In genomic region chr1:155438525-155438924, GRCm38 (mm10) we compare ENCODE assay signal across 26 mouse cellular contexts. TPM values are rescaled to one million over a fixed set of nuclear protein-coding genes. Genes with fewer than 3 reads are reported as not detected.
DNase-seq lines count a peak whose midpoint lies in the region; ATAC-seq and TF ChIP-seq lines count a peak whose summit lies in the region.
"Had no signal": no experiment of that assay in that cellular context is flagged by ENCODE, and none has a peak within 500 bp of the region (broad histone marks: within the 10 kb centered on the region; RNA-seq: fewer than 3 reads in every experiment).

No protein-coding gene starts in this region.

- ATAC-seq in liver, embryonic 12.5 days: no peak
- peak; percentile 95 for ATAC-seq in intestine, embryonic 15.5 days
- ATAC-seq in hindbrain, postnatal 0 days: no peak
- ATAC-seq: forebrain, embryonic 14.5 days; hindbrain, embryonic 16.5 days; midbrain, embryonic 15.5 days had no signal

- H3K9me3 ChIP-seq in liver, embryonic 12.5 days (replicated peaks): no peaks in the 10 kb centered on the region
- no peaks in the 10 kb centered on the region for H3K9me3 ChIP-seq in ES-Bruce4 (replicated peaks; ENCODE audit: control insufficient read depth, insufficient read depth, low read length, poor library complexity, severe bottlenecking)
- H3K9me3 ChIP-seq in intestine, embryonic 15.5 days: no peaks in the 10 kb centered on the region
- no peaks in the 10 kb centered on the region for H3K9me3 ChIP-seq in hindbrain, postnatal 0 days (ENCODE audit: low read length)
- H3K9me3 ChIP-seq: embryonic facial prominence, embryonic 10.5 days; embryonic facial prominence, embryonic 15.5 days; G1E; kidney, embryonic 15.5 days; midbrain, embryonic 15.5 days had no signal

- H3K27ac ChIP-seq in liver, adult 2 months (replicated peaks; ENCODE audit: insufficient read depth, low read depth, low read length): no peak overlapping the region
- H3K27ac ChIP-seq in liver, embryonic 12.5 days: no peak overlapping the region
- H3K27ac ChIP-seq in ES-Bruce4 (ENCODE audit: insufficient read depth, low read length): peak overlapping the region; percentile 83
- no peak overlapping the region for H3K27ac ChIP-seq in intestine, embryonic 15.5 days
- H3K27ac ChIP-seq in hindbrain, postnatal 0 days: no peak overlapping the region
- H3K27ac ChIP-seq: embryonic facial prominence, embryonic 10.5 days; embryonic facial prominence, embryonic 15.5 days; kidney, embryonic 15.5 days; layer of hippocampus, adult 2 months; left cerebral cortex, adult 2 months; liver, embryonic 14.5 days; midbrain, embryonic 15.5 days had no signal

- TF ChIP-seq POLR2A in liver, adult 2 months (IDR thresholded peaks at IDR 0.05; ENCODE audit: extremely low read depth, insufficient read depth, low read length): no peak
- TF ChIP-seq POLR2A in ES-Bruce4 (IDR thresholded peaks at IDR 0.05; ENCODE audit: insufficient read depth, low read length): no peak

- H3K79me2 ChIP-seq in liver, adult 2 months (ENCODE audit: control insufficient read depth, insufficient read depth, low read length): no peaks in the 10 kb centered on the region

- no peaks in the 10 kb centered on the region for H3K4me1 ChIP-seq in liver, adult 2 months (ENCODE audit: control insufficient read depth, insufficient read depth, low read length)
- H3K4me1 ChIP-seq in liver, embryonic 12.5 days: no peaks in the 10 kb centered on the region
- H3K4me1 ChIP-seq in ES-Bruce4 (ENCODE audit: control insufficient read depth, insufficient read depth, low read length): no peaks in the 10 kb centered on the region
- H3K4me1 ChIP-seq in intestine, embryonic 15.5 days (replicated peaks): no peaks in the 10 kb centered on the region
- H3K4me1 ChIP-seq in hindbrain, postnatal 0 days (ENCODE audit: insufficient read depth, low read length): no peaks in the 10 kb centered on the region
- H3K4me1 ChIP-seq: embryonic facial prominence, embryonic 15.5 days; kidney, embryonic 15.5 days had no signal

- H3K27me3 ChIP-seq in liver, adult 2 months (ENCODE audit: control insufficient read depth, insufficient read depth, low read length): no peaks in the 10 kb centered on the region
- no peaks in the 10 kb centered on the region for H3K27me3 ChIP-seq in liver, embryonic 12.5 days (replicated peaks)
- no peaks in the 10 kb centered on the region for H3K27me3 ChIP-seq in ES-Bruce4 (ENCODE audit: control insufficient read depth, insufficient read depth, low read length, poor library complexity, severe bottlenecking)
- H3K27me3 ChIP-seq in intestine, embryonic 15.5 days (replicated peaks): no peaks in the 10 kb centered on the region
- H3K27me3 ChIP-seq in hindbrain, postnatal 0 days (ENCODE audit: insufficient read depth, low read length): no peaks in the 10 kb centered on the region
- H3K27me3 ChIP-seq: embryonic facial prominence, embryonic 15.5 days; kidney, embryonic 15.5 days; midbrain, embryonic 15.5 days had no signal

- 0 out of 2 replicates have a peak, but pooled peaks have one; percentile 57 for TF ChIP-seq EP300 in ES-Bruce4 (IDR thresholded peaks at IDR 0.05; ENCODE audit: insufficient read depth, low read depth, low read length)

- no peak overlapping the region for H3K9ac ChIP-seq in liver, adult 2 months (ENCODE audit: low read depth, low read length)
- H3K9ac ChIP-seq in liver, embryonic 12.5 days: no peak overlapping the region
- H3K9ac ChIP-seq in ES-Bruce4 (ENCODE audit: low read depth, poor library complexity, severe bottlenecking): peak overlapping the region; percentile 41; the same call in 1 of the 2 replicates
- no peak overlapping the region for H3K9ac ChIP-seq in intestine, embryonic 15.5 days
- no peak overlapping the region for H3K9ac ChIP-seq in hindbrain, postnatal 0 days (replicated peaks; ENCODE audit: low read length)
- H3K9ac ChIP-seq: embryonic facial prominence, embryonic 15.5 days; kidney, embryonic 15.5 days; liver, embryonic 14.5 days; lung, embryonic 14.5 days; midbrain, embryonic 15.5 days had no signal

- 14% methylated on average over 3 of the region's 3 CpGs for WGBS in liver, adult 2 months
- WGBS in liver, embryonic 12.5 days (ENCODE audit: insufficient replicate concordance): 53% methylated on average over 3 of the region's 3 CpGs
- 16% methylated on average over 3 of the region's 3 CpGs for WGBS in intestine, embryonic 15.5 days
- WGBS in hindbrain, postnatal 0 days: 72% methylated on average over 3 of the region's 3 CpGs

- no peak for TF ChIP-seq CTCF in liver, adult 2 months (IDR thresholded peaks at IDR 0.05; ENCODE audit: low read depth, low read length)
- no peak for TF ChIP-seq CTCF in ES-Bruce4 (IDR thresholded peaks at IDR 0.05; ENCODE audit: low read depth, low read length)
- no peak for TF ChIP-seq CTCF in hindbrain, postnatal 0 days (IDR thresholded peaks at IDR 0.05; ENCODE audit: low read depth)

- no peak overlapping the region for H3K4me2 ChIP-seq in liver, embryonic 12.5 days
- no peak overlapping the region for H3K4me2 ChIP-seq in intestine, embryonic 15.5 days (replicated peaks)
- no peak overlapping the region for H3K4me2 ChIP-seq in hindbrain, postnatal 0 days (ENCODE audit: low read depth, low read length)
- H3K4me2 ChIP-seq: embryonic facial prominence, embryonic 15.5 days; kidney, embryonic 15.5 days; lung, embryonic 14.5 days; midbrain, embryonic 15.5 days had no signal

- H3K36me3 ChIP-seq in liver, adult 2 months (ENCODE audit: control insufficient read depth, insufficient read depth, low read length): no peaks in the 10 kb centered on the region
- H3K36me3 ChIP-seq in liver, embryonic 12.5 days: no peaks in the 10 kb centered on the region
- no peaks in the 10 kb centered on the region for H3K36me3 ChIP-seq in ES-Bruce4 (ENCODE audit: control insufficient read depth, insufficient read depth, low read length, poor library complexity, severe bottlenecking)
- H3K36me3 ChIP-seq in intestine, embryonic 15.5 days: no peaks in the 10 kb centered on the region
- no peaks in the 10 kb centered on the region for H3K36me3 ChIP-seq in hindbrain, postnatal 0 days (ENCODE audit: insufficient read depth, low read length)
- H3K36me3 ChIP-seq: embryonic facial prominence, embryonic 10.5 days; embryonic facial prominence, embryonic 15.5 days; G1E; kidney, embryonic 15.5 days; midbrain, embryonic 15.5 days had no signal

- no peak overlapping the region for H3K4me3 ChIP-seq in liver, adult 2 months (ENCODE audit: insufficient read depth, low read depth, low read length)
- no peak overlapping the region for H3K4me3 ChIP-seq in liver, embryonic 12.5 days
- no peak overlapping the region for H3K4me3 ChIP-seq in ES-Bruce4 (ENCODE audit: low read depth, low read length)
- no peak overlapping the region for H3K4me3 ChIP-seq in intestine, embryonic 15.5 days (replicated peaks)
- no peak overlapping the region for H3K4me3 ChIP-seq in hindbrain, postnatal 0 days (ENCODE audit: low read length)
- H3K4me3 ChIP-seq: embryonic facial prominence, embryonic 10.5 days; embryonic facial prominence, embryonic 15.5 days; kidney, embryonic 15.5 days; layer of hippocampus, adult 2 months; left cerebral cortex, adult 2 months; midbrain, embryonic 15.5 days had no signal

- peak; percentile 59 for DNase-seq in liver, adult 2 months (ENCODE audit: extremely low read depth, low read depth, low spot score)
- peak; percentile 82 for DNase-seq in R1 (ENCODE audit: low read depth, low spot score)
- DNase-seq in hindbrain, postnatal 0 days (ENCODE audit: low spot score): no peak
- DNase-seq in gastrocnemius, adult 18-20 months (ENCODE audit: low spot score): no peak
- no peak for DNase-seq in adrenal gland, adult 18-20 months (ENCODE audit: low spot score in 2 of 2)
- DNase-seq: adrenal gland, adult 2 months; cerebellum, adult 2 months; cerebellum, postnatal 25 days; kidney, adult 18-20 months; kidney, postnatal 25 days; lung, embryonic 14.5 days; right cerebral cortex, postnatal 4 days; thymus, postnatal 4 days had no signal

RNA-seq across cellular contexts. Expression of gene Xpr1, which starts 21.3 kb away (rescaled TPM):
- 15.8 and 17.1 TPM in 2 replicates for total RNA-seq in liver, adult 2 months (2014; rRNA removed)
- polyA plus RNA-seq in liver, adult 2 months (2012; rRNA removed): 5.4 and 6.3 TPM in 2 replicates
- polyA plus RNA-seq in liver, embryonic 12.5 days (2016; fragmentation: Nextera tagmentation; extraction: Ambion mirVana): 6.7 and 6.9 TPM in 2 replicates
- polyA plus RNA-seq in ES-Bruce4 (2011; ENCODE audit: insufficient read depth, insufficient read length, low read depth, missing spikeins): 22.5 and 27.2 TPM in 2 replicates
- polyA plus RNA-seq in intestine, embryonic 15.5 days (2015; fragmentation: Nextera tagmentation; extraction: Ambion mirVana): 7.0 and 8.0 TPM in 2 replicates
- 107 and 126 TPM in 2 replicates for total RNA-seq in hindbrain, postnatal 0 days (2014; rRNA removed)
- polyA plus RNA-seq in hindbrain, postnatal 0 days (2015; fragmentation: Nextera tagmentation; extraction: Ambion mirVana): 28.5 and 33.8 TPM in 2 replicates
- 10 to 100 TPM; 76.3 to 80.7 TPM for total RNA-seq in gastrocnemius, adult 18-20 months (2021)
- 10 to 100 TPM; 31.6 to 43.2 TPM for total RNA-seq in adrenal gland, adult 18-20 months (2021)

Comparison
In these comparisons a context has a peak if more than half of its experiments do, and no peak if none do; other contexts are left out.
1. DNase-seq: peak in liver, adult 2 months (single experiment) and R1 (single experiment); none in hindbrain, postnatal 0 days (single experiment), gastrocnemius, adult 18-20 months (single experiment) and adrenal gland, adult 18-20 months (0 of 2).